Mouse (Mus musculus): Measurements from ENCODE around the gene St8sia1. TPM values are rescaled to one million over a fixed set of nuclear protein-coding genes. Genes with fewer than 3 reads are reported as not detected.

St8sia1 gene
- polyA plus RNA-seq, 1 experiment from 2014 or later, result 1.1 TPM

DNA sequence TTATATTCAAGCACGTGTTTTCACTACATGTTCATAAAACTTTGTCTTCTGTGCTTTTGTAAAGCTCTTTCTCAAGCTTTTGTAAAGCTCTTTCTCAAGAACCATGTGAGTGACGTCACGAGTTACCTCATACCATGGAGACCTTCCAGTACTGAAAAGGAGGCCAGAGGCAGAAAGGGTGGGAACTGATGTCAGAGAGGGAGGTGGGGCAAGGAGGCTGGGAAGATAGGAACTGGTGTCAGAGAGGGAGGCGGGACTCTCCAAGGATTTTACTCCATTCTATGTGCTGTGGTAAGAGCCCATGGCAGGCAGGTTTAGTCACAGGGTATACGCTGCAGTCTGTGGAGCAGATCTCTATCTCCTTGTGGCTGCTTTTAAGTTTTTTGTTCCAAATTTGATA lies 31.3 kb upstream of the St8sia1 start:
- WGBS, result 71% methylated on average over 5 of the region's 5 CpGs
- Histone ChIP-seq H3K9me3 (ENCODE audit: control insufficient read depth, low read length) (no peaks in the 10 kb centered on the region), H3K27me3 (ENCODE audit: control insufficient read depth, insufficient read depth, low read length) (no peaks in the 10 kb centered on the region), H3K4me1 (ENCODE audit: control insufficient read depth in 2 of 2, insufficient read depth in 2 of 2, low read length in 2 of 2) (peaks cover 2 to 7% of the 10 kb centered on the region in 2 experiments; a peak in 3 of 4 replicates), H3K36me3 (ENCODE audit: control insufficient read depth, insufficient read depth, low read length) (no peaks in the 10 kb centered on the region), H3K27ac (replicated peaks in 1 of 2; ENCODE audit: control insufficient read depth in 1 of 2, insufficient read depth in 1 of 2, low read depth in 2 of 2, low read length in 2 of 2) (no peak overlapping the region), H3K4me3 (ENCODE audit: control insufficient read depth in 1 of 2, insufficient read depth in 1 of 2, low read depth in 1 of 2, low read length in 2 of 2) (no peak overlapping the region), H3K9ac (ENCODE audit: low read length) (no peak overlapping the region), H3K4me2 (ENCODE audit: low read length) (no peak overlapping the region)
- ATAC-seq (ENCODE audit: insufficient number of reproducible peaks, insufficient read depth, low FRiP score, low read depth), result no peak

DNA sequence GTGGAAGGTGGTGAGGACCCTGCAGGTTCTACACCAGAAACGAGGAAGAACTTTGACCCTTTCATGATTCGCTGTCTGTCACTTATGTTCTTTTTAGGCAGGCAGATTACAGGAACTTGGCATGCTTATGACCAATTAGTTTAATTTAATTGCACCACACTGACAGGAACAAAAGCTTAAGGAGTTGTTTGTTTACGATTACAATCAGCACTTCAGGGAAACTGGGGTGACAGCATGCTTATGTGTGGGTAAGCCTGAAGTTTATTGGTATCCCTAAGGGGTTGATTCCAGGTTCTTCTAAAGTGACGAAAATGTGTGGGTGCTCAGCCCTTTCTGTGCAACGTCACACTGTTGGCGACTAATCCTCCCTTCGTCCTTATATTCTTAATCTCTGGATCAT lies 30.6 kb upstream of the St8sia1 start:
- Histone ChIP-seq H3K9ac (ENCODE audit: low read length) (no peak overlapping the region), H3K27ac (replicated peaks in 1 of 2; ENCODE audit: control insufficient read depth in 1 of 2, insufficient read depth in 1 of 2, low read depth in 2 of 2, low read length in 2 of 2) (no peak overlapping the region), H3K4me3 (ENCODE audit: control insufficient read depth in 1 of 2, insufficient read depth in 1 of 2, low read depth in 1 of 2, low read length in 2 of 2) (no peak overlapping the region), H3K4me2 (ENCODE audit: low read length) (no peak overlapping the region), H3K36me3 (ENCODE audit: control insufficient read depth, insufficient read depth, low read length) (no peaks in the 10 kb centered on the region), H3K4me1 (ENCODE audit: control insufficient read depth in 2 of 2, insufficient read depth in 2 of 2, low read length in 2 of 2) (peaks cover 2 to 7% of the 10 kb centered on the region in 2 experiments; a peak in 3 of 4 replicates), H3K9me3 (ENCODE audit: control insufficient read depth, low read length) (no peaks in the 10 kb centered on the region), H3K27me3 (ENCODE audit: control insufficient read depth, insufficient read depth, low read length) (no peaks in the 10 kb centered on the region)
- no peak for ATAC-seq (ENCODE audit: insufficient number of reproducible peaks, insufficient read depth, low FRiP score, low read depth)
- WGBS, result 52% methylated on average over 7 of the region's 7 CpGs

DNA sequence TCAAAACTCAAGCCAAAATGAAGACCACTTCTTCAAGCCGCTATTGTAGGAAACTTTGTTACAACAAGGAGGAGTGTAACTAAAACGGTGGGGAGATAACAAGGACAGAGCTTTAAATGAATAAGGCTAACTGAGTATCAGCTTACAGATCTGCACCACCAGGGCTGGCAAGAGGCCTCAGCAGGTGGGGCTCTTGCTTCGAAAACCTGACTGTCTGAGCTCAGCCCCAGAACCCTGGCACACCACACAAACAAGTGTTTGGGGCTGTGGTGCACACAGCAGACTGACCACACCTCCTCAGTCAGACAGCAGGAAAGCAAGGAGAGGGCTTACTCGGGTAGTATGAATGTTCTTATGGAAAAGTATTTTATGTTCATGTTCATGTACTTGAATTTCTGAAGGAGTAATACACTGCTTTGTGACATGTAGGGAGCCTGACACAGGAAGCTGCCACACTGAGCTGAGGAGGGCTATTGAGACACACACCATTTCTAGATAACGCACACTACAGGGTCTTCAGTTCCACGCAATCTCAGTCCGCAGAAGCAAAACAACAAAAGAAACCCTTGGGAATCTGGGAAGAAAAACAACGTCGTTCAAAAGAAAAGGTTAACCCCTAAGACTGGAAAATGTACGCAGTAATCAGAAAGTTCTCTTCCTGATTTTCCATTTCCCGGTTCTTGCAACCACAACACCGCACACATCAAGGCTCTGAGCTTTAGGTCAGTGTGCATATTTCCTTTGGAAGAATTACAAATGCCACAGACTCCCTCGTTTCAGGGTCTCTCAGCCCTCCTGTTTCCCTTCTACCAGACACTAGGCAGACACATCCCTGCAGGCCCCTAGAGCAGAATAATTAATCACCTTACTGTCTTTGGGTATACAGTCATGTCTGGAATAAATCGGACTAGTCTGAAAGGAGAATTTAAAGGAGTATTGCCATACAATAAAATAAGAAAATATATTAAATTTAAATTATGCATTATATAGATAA lies 29.8 kb upstream of the St8sia1 start:
- H3K27me3 ChIP-seq (ENCODE audit: control insufficient read depth, insufficient read depth, low read length), result no peaks in the 10 kb centered on the region
- peak overlapping the region; percentile 62 to 78 for H3K27ac ChIP-seq (replicated peaks in 1 of 2; ENCODE audit: control insufficient read depth in 1 of 2, insufficient read depth in 1 of 2, low read depth in 2 of 2, low read length in 2 of 2)
- peak; percentile 65 for ATAC-seq (ENCODE audit: insufficient number of reproducible peaks, insufficient read depth, low FRiP score, low read depth)
- H3K9me3 ChIP-seq (ENCODE audit: control insufficient read depth, low read length), result no peaks in the 10 kb centered on the region
- peak overlapping the region; percentile 14 for H3K4me2 ChIP-seq (ENCODE audit: low read length)
- no peaks in the 10 kb centered on the region for H3K36me3 ChIP-seq (ENCODE audit: control insufficient read depth, insufficient read depth, low read length)
- WGBS, result 23% methylated on average over 14 of the region's 14 CpGs
- no peak overlapping the region for H3K4me3 ChIP-seq (ENCODE audit: control insufficient read depth in 1 of 2, insufficient read depth in 1 of 2, low read depth in 1 of 2, low read length in 2 of 2)
- H3K9ac ChIP-seq (ENCODE audit: low read length), result no peak overlapping the region
- peaks cover 2 to 7% of the 10 kb centered on the region in 2 experiments; a peak in 3 of 4 replicates for H3K4me1 ChIP-seq (ENCODE audit: control insufficient read depth in 2 of 2, insufficient read depth in 2 of 2, low read length in 2 of 2)

DNA sequence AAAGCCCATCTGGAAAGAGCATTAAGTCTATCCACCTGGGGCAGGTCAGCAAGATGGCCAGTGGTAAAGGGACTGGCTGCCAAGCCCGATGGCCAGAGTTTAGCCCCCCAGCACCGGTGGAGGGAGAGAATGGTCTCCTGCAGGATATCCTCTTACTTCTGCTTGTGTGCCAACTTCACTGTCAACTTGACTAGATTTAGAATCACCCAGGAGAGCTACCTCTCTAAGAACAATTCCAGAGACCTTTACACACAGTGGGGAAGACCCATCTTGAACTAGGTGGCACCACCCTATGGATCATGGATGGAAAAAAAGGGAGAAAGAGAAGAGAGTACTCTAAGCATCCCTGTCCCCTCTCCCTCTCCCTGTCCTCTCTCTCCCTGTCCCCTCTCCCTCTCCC lies 28.7 kb upstream of the St8sia1 start:
- no peaks in the 10 kb centered on the region for H3K27me3 ChIP-seq (ENCODE audit: control insufficient read depth, insufficient read depth, low read length)
- H3K4me2 ChIP-seq (ENCODE audit: low read length), result no peak overlapping the region
- ATAC-seq (ENCODE audit: insufficient number of reproducible peaks, insufficient read depth, low FRiP score, low read depth), result no peak
- no peaks in the 10 kb centered on the region for H3K9me3 ChIP-seq (ENCODE audit: control insufficient read depth, low read length)
- H3K27ac ChIP-seq (replicated peaks in 1 of 2; ENCODE audit: control insufficient read depth in 1 of 2, insufficient read depth in 1 of 2, low read depth in 2 of 2, low read length in 2 of 2), result no peak overlapping the region
- no peaks in the 10 kb centered on the region for H3K36me3 ChIP-seq (ENCODE audit: control insufficient read depth, insufficient read depth, low read length)
- H3K9ac ChIP-seq (ENCODE audit: low read length), result no peak overlapping the region
- H3K4me3 ChIP-seq (ENCODE audit: control insufficient read depth in 1 of 2, insufficient read depth in 1 of 2, low read depth in 1 of 2, low read length in 2 of 2), result no peak overlapping the region
- WGBS, result 65% methylated on average over 2 of the region's 2 CpGs
- peaks cover 2 to 7% of the 10 kb centered on the region in 2 experiments; a peak in 3 of 4 replicates for H3K4me1 ChIP-seq (ENCODE audit: control insufficient read depth in 2 of 2, insufficient read depth in 2 of 2, low read length in 2 of 2)

DNA sequence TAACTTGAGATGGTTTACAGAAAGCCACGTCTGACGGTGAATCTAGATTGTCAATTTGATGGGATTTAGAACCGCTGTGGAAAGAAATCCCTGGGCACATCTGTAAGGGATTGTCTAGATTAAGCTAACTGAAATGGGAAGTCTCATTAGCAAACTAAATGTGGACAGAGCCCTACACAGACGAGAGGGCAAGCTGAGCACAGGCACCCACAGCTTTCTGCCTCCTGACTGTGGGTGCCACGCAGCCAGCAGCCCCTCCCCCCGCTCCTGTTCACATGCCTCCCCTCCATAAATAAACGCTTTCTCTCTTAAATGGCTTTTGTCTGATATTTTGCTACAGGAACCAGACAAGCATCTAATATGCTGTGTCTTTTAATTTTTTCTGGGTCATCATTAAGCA lies 27.8 kb upstream of the St8sia1 start:
- Histone ChIP-seq H3K9me3 (ENCODE audit: control insufficient read depth, low read length) (no peaks in the 10 kb centered on the region), H3K36me3 (ENCODE audit: control insufficient read depth, insufficient read depth, low read length) (no peaks in the 10 kb centered on the region), H3K27ac (replicated peaks in 1 of 2; ENCODE audit: control insufficient read depth in 1 of 2, insufficient read depth in 1 of 2, low read depth in 2 of 2, low read length in 2 of 2) (no peak overlapping the region), H3K9ac (ENCODE audit: low read length) (no peak overlapping the region), H3K4me1 (ENCODE audit: control insufficient read depth in 2 of 2, insufficient read depth in 2 of 2, low read length in 2 of 2) (peaks cover 2 to 7% of the 10 kb centered on the region in 2 experiments; a peak in 3 of 4 replicates), H3K27me3 (ENCODE audit: control insufficient read depth, insufficient read depth, low read length) (no peaks in the 10 kb centered on the region), H3K4me2 (ENCODE audit: low read length) (no peak overlapping the region), H3K4me3 (ENCODE audit: control insufficient read depth in 1 of 2, insufficient read depth in 1 of 2, low read depth in 1 of 2, low read length in 2 of 2) (no peak overlapping the region)
- no peak for ATAC-seq (ENCODE audit: insufficient number of reproducible peaks, insufficient read depth, low FRiP score, low read depth)
- 53% methylated on average over 7 of the region's 7 CpGs for WGBS

DNA sequence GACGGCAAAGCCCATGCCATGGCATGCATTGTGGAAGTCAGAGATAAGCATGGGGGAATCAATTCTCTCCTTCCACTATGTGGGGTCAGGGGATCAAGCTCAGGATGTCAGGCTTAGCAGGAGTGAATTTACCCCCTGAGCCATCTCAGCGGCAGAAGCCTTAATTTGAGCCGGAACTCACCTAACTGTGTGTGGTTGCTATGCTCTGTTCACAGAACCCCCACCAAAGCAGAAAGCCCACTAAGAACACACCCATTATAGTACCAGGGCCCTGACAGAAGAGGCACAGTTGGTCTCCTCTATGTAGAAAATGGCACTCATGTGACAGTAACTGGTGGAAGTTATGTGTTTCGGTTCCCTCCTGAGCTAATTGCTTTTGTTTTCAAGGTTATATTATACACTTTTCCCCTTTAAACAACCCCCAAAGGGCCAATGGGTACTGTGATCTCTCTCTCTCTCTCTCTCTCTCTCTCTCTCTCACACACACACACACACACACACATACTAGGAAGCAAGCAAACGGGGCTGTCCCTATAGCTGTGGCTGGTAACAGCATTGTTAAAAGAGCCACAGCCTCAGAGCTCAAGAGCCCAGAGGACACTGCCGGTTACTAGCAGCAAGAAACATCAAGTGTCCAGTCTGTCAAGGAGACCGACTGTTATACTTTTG lies 27.3 kb upstream of the St8sia1 start:
- Histone ChIP-seq H3K4me1 (ENCODE audit: control insufficient read depth in 2 of 2, insufficient read depth in 2 of 2, low read length in 2 of 2) (peaks cover 2 to 7% of the 10 kb centered on the region in 2 experiments; a peak in 3 of 4 replicates), H3K4me2 (ENCODE audit: low read length) (no peak overlapping the region), H3K9me3 (ENCODE audit: control insufficient read depth, low read length) (no peaks in the 10 kb centered on the region), H3K36me3 (ENCODE audit: control insufficient read depth, insufficient read depth, low read length) (no peaks in the 10 kb centered on the region), H3K4me3 (ENCODE audit: control insufficient read depth in 1 of 2, insufficient read depth in 1 of 2, low read depth in 1 of 2, low read length in 2 of 2) (no peak overlapping the region), H3K9ac (ENCODE audit: low read length) (no peak overlapping the region), H3K27me3 (ENCODE audit: control insufficient read depth, insufficient read depth, low read length) (no peaks in the 10 kb centered on the region), H3K27ac (replicated peaks in 1 of 2; ENCODE audit: control insufficient read depth in 1 of 2, insufficient read depth in 1 of 2, low read depth in 2 of 2, low read length in 2 of 2) (no peak overlapping the region)
- WGBS, result 42% methylated on average over 7 of the region's 7 CpGs
- no peak for ATAC-seq (ENCODE audit: insufficient number of reproducible peaks, insufficient read depth, low FRiP score, low read depth)

DNA sequence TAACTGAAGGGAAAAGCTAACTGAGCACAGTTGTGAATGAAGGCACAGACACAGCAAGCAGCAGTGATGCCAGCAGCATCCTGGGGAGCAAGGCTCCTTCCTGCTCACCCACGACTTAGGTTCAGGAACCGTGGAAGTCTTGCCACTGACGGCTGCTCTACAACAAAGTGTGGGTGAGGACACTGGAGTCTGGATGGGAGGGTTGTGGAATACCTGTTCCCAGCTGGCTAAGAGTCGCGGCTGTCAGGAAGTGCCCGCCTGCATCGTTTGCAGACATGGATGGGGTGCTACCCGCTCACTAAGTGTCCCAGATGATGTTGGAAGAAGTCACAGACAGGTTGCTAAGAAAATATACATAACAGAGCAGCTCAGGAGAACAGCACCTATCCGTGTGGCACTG lies 26.3 kb upstream of the St8sia1 start:
- no peak overlapping the region for H3K9ac ChIP-seq (ENCODE audit: low read length)
- H3K36me3 ChIP-seq (ENCODE audit: control insufficient read depth, insufficient read depth, low read length), result no peaks in the 10 kb centered on the region
- H3K27ac ChIP-seq (replicated peaks in 1 of 2; ENCODE audit: control insufficient read depth in 1 of 2, insufficient read depth in 1 of 2, low read depth in 2 of 2, low read length in 2 of 2), result no peak overlapping the region
- no peaks in the 10 kb centered on the region for H3K9me3 ChIP-seq (ENCODE audit: control insufficient read depth, low read length)
- WGBS, result 70% methylated on average over 9 of the region's 9 CpGs
- no peaks in the 10 kb centered on the region for H3K27me3 ChIP-seq (ENCODE audit: control insufficient read depth, insufficient read depth, low read length)
- no peak overlapping the region for H3K4me2 ChIP-seq (ENCODE audit: low read length)
- peaks cover 2 to 7% of the 10 kb centered on the region in 2 experiments; a peak in 3 of 4 replicates for H3K4me1 ChIP-seq (ENCODE audit: control insufficient read depth in 2 of 2, insufficient read depth in 2 of 2, low read length in 2 of 2)
- H3K4me3 ChIP-seq (ENCODE audit: control insufficient read depth in 1 of 2, insufficient read depth in 1 of 2, low read depth in 1 of 2, low read length in 2 of 2), result no peak overlapping the region
- no peak for ATAC-seq (ENCODE audit: insufficient number of reproducible peaks, insufficient read depth, low FRiP score, low read depth)
